ENCODE assay signal across 14 mouse cellular contexts in the genomic region with DNA sequence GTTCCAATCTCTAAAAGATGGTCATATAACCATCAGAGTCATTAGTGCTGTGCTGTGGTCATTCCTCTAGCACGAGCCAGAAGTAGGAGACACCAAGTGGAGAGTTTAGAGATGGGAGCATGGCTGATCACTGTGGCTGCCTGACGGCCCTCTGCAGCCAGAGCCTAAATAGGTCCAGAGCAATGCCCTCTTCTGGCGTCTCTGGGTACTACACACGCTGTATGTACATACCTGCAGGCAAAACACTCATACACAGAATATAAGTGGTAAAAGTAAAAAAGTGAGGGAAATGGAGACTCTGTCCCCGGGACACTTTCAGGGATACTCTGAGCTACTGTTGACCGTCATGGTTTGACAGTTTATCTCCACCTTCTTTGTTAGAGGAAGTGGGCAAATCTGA.
DNase-seq lines count a peak whose midpoint lies in the region.
"Had no signal": no experiment of that assay in that cellular context is flagged by ENCODE, and none has a peak within 500 bp of the region (broad histone marks: within the 10 kb centered on the region; RNA-seq: fewer than 3 reads in every experiment).

No protein-coding gene starts in this region.

- peak; percentile 7 for DNase-seq in thymus, postnatal 4 days
- DNase-seq in thymus, adult 18-20 months = no peak
- DNase-seq in ES-CJ7 (ENCODE audit: low read depth, low spot score) (peak; percentile 46), R1 (ENCODE audit: low read depth, low spot score) (peak; percentile 38)
- DNase-seq in B cell, adult 2 months = no peak
- DNase-seq in gastrocnemius, postnatal 10 days = no peak
- DNase-seq: adrenal gland, postnatal 14 days; cerebellum, adult 11-12 months; cerebellum, adult 9-10 months; cerebellum, postnatal 25 days; gastrocnemius, adult 2 months; heart, adult 18-20 months; heart, postnatal 10 days; heart, postnatal 4 days had no signal

Comparison
In these comparisons a context has a peak if more than half of its experiments do, and no peak if none do; other contexts are left out.
1. DNase-seq: peak in thymus, postnatal 4 days (single experiment), ES-CJ7 (single experiment) and R1 (single experiment); none in thymus, adult 18-20 months (0 of 2), B cell, adult 2 months (0 of 2) and gastrocnemius, postnatal 10 days (single experiment).